Mouse (Mus musculus) midbrain, embryonic 16.5 days (tissue): ENCODE measurements at regions not wholly inside any gene's neighbourhood (a gene's known extent, or its start where the extent isn't known, plus 50 kb on each side); places are given as distances from the start of the nearest gene placed in this dataset.
A peak's percentile ranks its signal among the peaks of the same experiment; 100 is the strongest.

Experiments used
- ATAC-seq: fragments of 200-750 bp; cut with Nextera tagmentation; 2 replicates; pipeline ENCODE4 v1.8.0; 2017; ENCODE audit warnings: moderate TSS enrichment
- H3K27ac ChIP-seq: fragments of 300-500 bp; sonication (generic); 2 replicates; pipeline ENCODE4 v1.5.1; 2014; ENCODE audit warnings: mild to moderate bottlenecking, low read length, mixed read lengths
- H3K27me3 ChIP-seq: fragments of 300-500 bp; sonication (generic); 2 replicates; pipeline ENCODE4 v1.6.1; 2014; ENCODE audit warnings: low read depth, low read length, mixed read lengths; ENCODE audit not compliant: control insufficient read depth, insufficient read depth
- H3K36me3 ChIP-seq: fragments of 300-500 bp; sonication (generic); 2 replicates; pipeline ENCODE4 v1.6.1; 2014; ENCODE audit warnings: mild to moderate bottlenecking, low read length, moderate library complexity, mixed read lengths; ENCODE audit not compliant: control insufficient read depth, insufficient read depth
- H3K4me1 ChIP-seq: fragments of 300-500 bp; sonication (generic); 2 replicates; pipeline ENCODE4 v1.6.1; 2014; ENCODE audit warnings: mild to moderate bottlenecking, low read length, mixed read lengths; ENCODE audit not compliant: control insufficient read depth, insufficient read depth
- H3K4me2 ChIP-seq: fragments of 300-500 bp; sonication (generic); 2 replicates; pipeline ENCODE4 v1.6.1; 2014; ENCODE audit warnings: mild to moderate bottlenecking, low read length, mixed read lengths
- H3K4me3 ChIP-seq: fragments of 300-500 bp; sonication (generic); 2 replicates; pipeline ENCODE4 v1.5.1; 2014; ENCODE audit warnings: low read depth, mild to moderate bottlenecking, low read length, moderate library complexity, mixed read lengths
- H3K9ac ChIP-seq: fragments of 300-500 bp; sonication (generic); 2 replicates; pipeline ENCODE4 v1.6.1; 2014; ENCODE audit warnings: low read depth, low read length, mixed read lengths
- H3K9me3 ChIP-seq: fragments of 300-500 bp; sonication (generic); replicated peaks from 2 replicates; pipeline ENCODE4 v1.6.1; 2014; ENCODE audit warnings: mild to moderate bottlenecking, low read length, mixed read lengths; ENCODE audit not compliant: control insufficient read depth, poor library complexity, severe bottlenecking
- WGBS: fragments of 180-500 bp; shearing (Covaris S2); extraction: QIAGEN DNeasy Blood & Tissue Kit; methylation state at CpG from one replicate; pipeline ENCODE4 v1.1.7; 2014; 5-methylcytosine and 5-hydroxymethylcytosine counted together

DNA sequence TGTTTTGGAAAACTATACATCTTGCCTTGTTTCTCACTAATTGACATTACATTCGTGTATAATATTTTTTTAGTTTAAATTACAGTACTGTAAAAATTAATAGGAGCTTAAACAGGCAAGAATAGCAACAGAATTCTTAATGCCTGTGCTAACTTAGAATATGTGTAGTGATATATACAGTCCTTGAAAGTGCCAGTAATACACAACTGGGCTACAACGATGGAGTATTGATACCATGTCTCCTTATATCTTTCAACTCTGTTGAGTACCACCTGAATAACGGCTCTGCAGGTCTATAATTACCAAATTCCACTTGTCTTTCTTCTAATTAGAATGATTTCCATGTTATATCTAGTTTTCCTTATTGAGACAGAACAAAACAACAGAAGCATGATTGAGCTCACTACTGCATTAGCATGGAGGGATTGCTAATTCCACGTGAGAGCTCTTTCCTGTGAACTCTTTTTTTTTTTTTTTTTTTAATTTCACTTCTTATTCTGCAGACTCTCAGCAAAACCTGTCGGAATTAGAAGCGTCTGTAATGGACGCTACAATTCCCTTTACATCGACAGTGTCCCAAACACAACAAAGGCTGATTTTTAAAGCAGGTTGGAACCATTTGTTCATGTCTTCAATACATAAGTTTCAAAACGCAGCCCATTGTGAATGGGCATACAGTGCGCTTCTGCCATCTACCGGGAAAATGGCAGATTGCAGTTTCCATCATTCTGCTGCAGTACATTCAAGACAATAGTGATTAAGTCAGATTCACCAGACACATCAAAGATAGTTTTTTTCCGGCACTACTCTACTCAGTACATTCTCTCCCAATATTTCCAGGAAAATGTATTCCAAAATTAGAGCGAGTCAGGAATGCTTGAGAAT, 300.8 kb upstream of the Gpc5 start:
- H3K27ac ChIP-seq: no peak overlapping the region; the same call in none of the 2 replicates
- H3K4me3 ChIP-seq: peak overlapping the region; percentile 24; the same call in 1 of the 2 replicates
- WGBS: 17% methylated on average over 13 of the region's 13 CpGs
- no peak overlapping the region for H3K9ac ChIP-seq
- no peaks in the 10 kb centered on the region for H3K36me3 ChIP-seq
- no peaks in the 10 kb centered on the region; the same call in 1 of the 2 replicates for H3K27me3 ChIP-seq
- no peaks in the 10 kb centered on the region for H3K9me3 ChIP-seq
- H3K4me2 ChIP-seq: peak overlapping the region; percentile 51
- peaks cover 9% of the 10 kb centered on the region for H3K4me1 ChIP-seq
- peak; percentile 89 for ATAC-seq

DNA sequence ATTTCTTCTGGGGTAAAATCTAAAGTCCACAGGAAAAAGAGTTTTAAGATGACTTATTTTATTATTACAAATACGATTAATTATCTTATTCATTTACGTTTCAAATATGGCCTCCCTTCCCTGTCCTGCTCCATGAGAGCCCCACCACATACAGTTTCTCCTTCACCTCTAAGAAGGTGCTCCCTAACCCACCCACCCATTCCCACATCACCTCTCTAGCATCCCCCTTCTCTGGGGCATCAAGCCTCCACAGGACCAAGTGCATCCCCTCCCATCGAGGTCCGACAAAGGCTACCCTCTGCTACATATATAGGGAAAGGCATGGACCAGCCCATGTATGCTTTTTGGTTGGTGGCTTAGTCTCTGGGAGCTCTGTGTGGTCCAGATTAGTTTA, 300.2 kb upstream of the Gpc5 start:
- ATAC-seq: peak; percentile 54
- H3K9me3 ChIP-seq: no peaks in the 10 kb centered on the region
- no peak overlapping the region for H3K4me3 ChIP-seq
- no peaks in the 10 kb centered on the region; the same call in 1 of the 2 replicates for H3K27me3 ChIP-seq
- no peak overlapping the region for H3K27ac ChIP-seq
- H3K9ac ChIP-seq: no peak overlapping the region
- no peak overlapping the region for H3K4me2 ChIP-seq
- H3K36me3 ChIP-seq: no peaks in the 10 kb centered on the region
- 62% methylated on average over 4 of the region's 4 CpGs for WGBS
- H3K4me1 ChIP-seq: peaks cover 9% of the 10 kb centered on the region

DNA sequence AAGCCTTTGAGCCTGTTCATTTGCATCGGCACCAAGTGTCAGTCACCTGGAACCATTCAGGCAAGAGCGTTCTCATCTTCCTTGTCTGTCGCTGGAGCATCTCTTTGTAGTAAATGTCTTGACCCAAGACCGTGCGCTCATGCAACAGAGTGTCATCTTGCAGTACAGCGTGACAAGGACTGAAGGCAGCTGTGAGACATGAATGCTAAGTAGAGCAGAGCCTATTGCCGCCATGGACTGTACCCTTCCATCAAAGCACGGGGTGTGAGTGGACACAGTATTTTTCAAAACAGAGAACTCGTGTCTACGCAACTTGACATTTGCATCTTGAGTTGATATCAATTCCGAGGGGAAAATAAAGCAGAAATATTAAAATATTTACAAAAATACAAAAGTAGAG, 287.4 kb upstream of the Gpc5 start:
- Histone ChIP-seq H3K4me2 (no peak overlapping the region), H3K4me1 (no peaks in the 10 kb centered on the region), H3K9ac (no peak overlapping the region), H3K27me3 (no peaks in the 10 kb centered on the region), H3K4me3 (no peak overlapping the region), H3K36me3 (no peaks in the 10 kb centered on the region), H3K9me3 (no peaks in the 10 kb centered on the region), H3K27ac (no peak overlapping the region)
- no peak for ATAC-seq
- WGBS: 85% methylated on average over 11 of the region's 11 CpGs

- Histone ChIP-seq H3K4me2 (no peak overlapping the region), H3K27ac (no peak overlapping the region), H3K4me1 (no peaks in the 10 kb centered on the region), H3K4me3 (no peak overlapping the region), H3K36me3 (no peaks in the 10 kb centered on the region), H3K27me3 (no peaks in the 10 kb centered on the region), H3K9me3 (no peaks in the 10 kb centered on the region), H3K9ac (no peak overlapping the region)
- 79% methylated on average over 2 of the region's 2 CpGs for WGBS
- ATAC-seq: no peak
Observed at GRCm38 (mm10) chr14:114808621-114809020, 283.4 kb upstream of the Gpc5 start.

DNA sequence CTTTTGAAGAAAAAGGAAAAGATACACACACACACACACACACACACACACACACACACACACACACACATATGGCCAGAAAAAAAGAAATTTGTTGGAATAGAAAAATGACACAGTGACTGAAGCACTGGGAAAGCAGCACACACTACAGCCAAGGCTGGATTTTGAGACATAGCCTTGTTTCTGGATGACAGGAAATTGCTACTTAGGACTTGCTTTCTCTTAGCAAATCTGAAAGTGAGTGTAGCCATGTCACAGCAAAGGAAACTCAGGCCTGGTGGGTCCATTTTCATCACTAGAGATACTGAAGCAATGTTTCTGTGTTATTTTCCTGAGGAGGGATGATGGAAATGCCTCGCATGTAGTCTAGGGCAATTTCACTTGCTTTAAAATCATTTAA, 271.3 kb upstream of the Gpc5 start:
- Histone ChIP-seq H3K4me3 (no peak overlapping the region), H3K9ac (no peak overlapping the region), H3K27ac (no peak overlapping the region), H3K36me3 (no peaks in the 10 kb centered on the region), H3K27me3 (no peaks in the 10 kb centered on the region), H3K9me3 (no peaks in the 10 kb centered on the region), H3K4me2 (no peak overlapping the region), H3K4me1 (no peaks in the 10 kb centered on the region)
- no peak for ATAC-seq
- WGBS: 29% methylated on average over 1 of the region's 1 CpGs

GRCm38 (mm10) chr14:114821098-114821594, 270.9 kb upstream of the Gpc5 start:
- Histone ChIP-seq H3K4me2 (no peak overlapping the region), H3K27me3 (no peaks in the 10 kb centered on the region), H3K27ac (no peak overlapping the region), H3K36me3 (no peaks in the 10 kb centered on the region), H3K4me1 (no peaks in the 10 kb centered on the region), H3K4me3 (no peak overlapping the region), H3K9ac (no peak overlapping the region), H3K9me3 (no peaks in the 10 kb centered on the region)
- 24% methylated on average over 2 of the region's 2 CpGs for WGBS
- ATAC-seq: no peak

- no peak overlapping the region for H3K9ac ChIP-seq
- 92% methylated on average over 5 of the region's 5 CpGs for WGBS
- H3K36me3 ChIP-seq: no peaks in the 10 kb centered on the region
- H3K4me1 ChIP-seq: no peaks in the 10 kb centered on the region
- H3K4me2 ChIP-seq: no peak overlapping the region
- ATAC-seq: no peak
- H3K4me3 ChIP-seq: no peak overlapping the region
- H3K27ac ChIP-seq: no peak overlapping the region
- H3K9me3 ChIP-seq: no peaks in the 10 kb centered on the region
- H3K27me3 ChIP-seq: no peaks in the 10 kb centered on the region
Observed at GRCm38 (mm10) chr14:114821672-114822071, 270.3 kb upstream of the Gpc5 start.

- Histone ChIP-seq H3K4me2 (no peak overlapping the region), H3K9ac (no peak overlapping the region), H3K27ac (no peak overlapping the region), H3K4me1 (no peaks in the 10 kb centered on the region), H3K27me3 (no peaks in the 10 kb centered on the region), H3K36me3 (no peaks in the 10 kb centered on the region), H3K9me3 (no peaks in the 10 kb centered on the region), H3K4me3 (no peak overlapping the region)
- WGBS: 67% methylated on average over 10 of the region's 10 CpGs
- ATAC-seq: 0 out of 2 replicates have a peak, but pooled peaks have one; percentile 39
Observed at GRCm38 (mm10) chr14:114826662-114827321, 265.2 kb upstream of the Gpc5 start.

- no peak overlapping the region for H3K9ac ChIP-seq
- no peaks in the 10 kb centered on the region for H3K4me1 ChIP-seq
- no peaks in the 10 kb centered on the region for H3K9me3 ChIP-seq
- no peak overlapping the region for H3K4me2 ChIP-seq
- H3K4me3 ChIP-seq: no peak overlapping the region
- ATAC-seq: no peak
- H3K36me3 ChIP-seq: no peaks in the 10 kb centered on the region
- 39% methylated on average over 2 of the region's 2 CpGs for WGBS
- no peak overlapping the region for H3K27ac ChIP-seq
- no peaks in the 10 kb centered on the region for H3K27me3 ChIP-seq
Observed at GRCm38 (mm10) chr14:114829310-114829709, 262.7 kb upstream of the Gpc5 start.
